Mouse (Mus musculus): ENCODE data around the gene Tnfrsf19. TPM values are rescaled to one million over a fixed set of nuclear protein-coding genes. Genes with fewer than 3 reads are reported as not detected.

The Tnfrsf19 gene
- total and polyA plus RNA-seq, 3 experiments = 0.44 TPM; not detected in 2

- Histone ChIP-seq H3K4me1 (ENCODE audit: insufficient read depth, low read depth, low read length) (no peaks in the 10 kb centered on the region), H3K36me3 (replicated peaks) (no peaks in the 10 kb centered on the region), H3K4me3 (ENCODE audit: low read depth, low read length) (no peak overlapping the region), H3K27me3 (ENCODE audit: insufficient read depth, low read length) (no peaks in the 10 kb centered on the region), H3K9me3 (replicated peaks) (no peaks in the 10 kb centered on the region)
- ATAC-seq (ENCODE audit: extremely low read depth, insufficient number of reproducible peaks, low FRiP score, poor library complexity, severe bottlenecking) (no peak), DNase-seq (ENCODE audit: low spot score) (no peak)
- no peak for TF ChIP-seq TAL1 (conservative IDR thresholded peaks at IDR 0.05; ENCODE audit: low read depth, low read length)
- no peak for TF ChIP-seq POLR2AphosphoS5 (IDR thresholded peaks at IDR 0.05; ENCODE audit: insufficient replicate concordance, low read depth, low read length)
- no peak for TF ChIP-seq GATA2 (IDR thresholded peaks at IDR 0.05; ENCODE audit: borderline replicate concordance, low read depth, low read length)
- no peak for TF ChIP-seq CTCF (IDR thresholded peaks at IDR 0.05; ENCODE audit: low read depth, low read length)
- TF ChIP-seq GATA1 (IDR thresholded peaks at IDR 0.05; ENCODE audit: borderline replicate concordance, low read length) = no peak
These were observed 120.3 kb downstream of the Tnfrsf19 start for GRCm38 (mm10) chr14:60926011-60926410.

DNA sequence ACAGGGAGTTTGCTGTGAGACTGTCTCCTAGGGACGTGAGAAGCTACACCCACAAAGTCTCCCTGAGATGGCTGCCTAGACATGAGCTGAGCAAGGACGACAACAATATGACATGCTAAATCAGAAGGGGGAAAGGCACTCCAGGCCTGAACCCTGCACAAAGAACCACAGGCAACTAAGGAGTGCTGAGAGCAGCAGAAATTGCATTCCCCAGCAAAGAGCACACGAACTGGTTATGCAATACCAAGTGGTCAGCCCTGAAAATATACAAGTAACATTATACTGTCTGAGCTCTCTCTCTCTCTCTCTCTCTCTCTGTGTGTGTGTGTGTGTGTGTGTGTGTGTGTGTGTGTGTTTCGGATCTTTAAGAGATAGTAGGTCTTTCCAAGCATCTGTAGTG lies 129.6 kb downstream of the Tnfrsf19 start:
- no peak for TF ChIP-seq POLR2AphosphoS5 (IDR thresholded peaks at IDR 0.05; ENCODE audit: insufficient replicate concordance, low read depth, low read length)
- TF ChIP-seq GATA1 (IDR thresholded peaks at IDR 0.05; ENCODE audit: borderline replicate concordance, low read length) = no peak
- TF ChIP-seq TAL1 (conservative IDR thresholded peaks at IDR 0.05; ENCODE audit: low read depth, low read length) = no peak
- no peak for TF ChIP-seq GATA2 (IDR thresholded peaks at IDR 0.05; ENCODE audit: borderline replicate concordance, low read depth, low read length)
- no peak for TF ChIP-seq CTCF (IDR thresholded peaks at IDR 0.05; ENCODE audit: low read depth, low read length)
- H3K9me3 ChIP-seq (replicated peaks) = no peaks in the 10 kb centered on the region
- H3K4me3 ChIP-seq (ENCODE audit: low read depth, low read length) = no peak overlapping the region
- no peaks in the 10 kb centered on the region for H3K4me1 ChIP-seq (ENCODE audit: insufficient read depth, low read depth, low read length)
- ATAC-seq (ENCODE audit: extremely low read depth, insufficient number of reproducible peaks, low FRiP score, poor library complexity, severe bottlenecking) (no peak), DNase-seq (ENCODE audit: low spot score) (no peak)
- peaks cover 14% of the 10 kb centered on the region for H3K27me3 ChIP-seq (ENCODE audit: insufficient read depth, low read length)
- no peaks in the 10 kb centered on the region for H3K36me3 ChIP-seq (replicated peaks)

Other genes starting within 250 kb of the Tnfrsf19 start
- 19.0 and 20.8 TPM in 2 replicates for gene Sacs, start 92.0 kb upstream of the Tnfrsf19 start, total RNA-seq (2014; fragmentation: Nextera tagmentation)
- 19.4 and 23.3 TPM in 2 replicates for gene Sacs, start 92.0 kb upstream of the Tnfrsf19 start, total RNA-seq (2017)
- 0.53 and 0.54 TPM in 2 replicates for gene Sacs, start 92.0 kb upstream of the Tnfrsf19 start, polyA plus RNA-seq (2012)
- not detected in 2 replicates for gene Sgcg, start 212.0 kb upstream of the Tnfrsf19 start, total RNA-seq (2014; fragmentation: Nextera tagmentation)
- gene Sgcg, start 212.0 kb upstream of the Tnfrsf19 start, total RNA-seq (2017) = 0.16 TPM in 1 of 2 replicates, not detected in the other
- gene Sgcg, start 212.0 kb upstream of the Tnfrsf19 start, polyA plus RNA-seq (2012) = not detected in 2 replicates

Data from G1E (cell line).